Mouse (Mus musculus): ENCODE measurements at regions not wholly inside any gene's neighbourhood (a gene's known extent, or its start where the extent isn't known, plus 50 kb on each side); places are given as distances from the start of the nearest gene placed in this dataset.

DNA sequence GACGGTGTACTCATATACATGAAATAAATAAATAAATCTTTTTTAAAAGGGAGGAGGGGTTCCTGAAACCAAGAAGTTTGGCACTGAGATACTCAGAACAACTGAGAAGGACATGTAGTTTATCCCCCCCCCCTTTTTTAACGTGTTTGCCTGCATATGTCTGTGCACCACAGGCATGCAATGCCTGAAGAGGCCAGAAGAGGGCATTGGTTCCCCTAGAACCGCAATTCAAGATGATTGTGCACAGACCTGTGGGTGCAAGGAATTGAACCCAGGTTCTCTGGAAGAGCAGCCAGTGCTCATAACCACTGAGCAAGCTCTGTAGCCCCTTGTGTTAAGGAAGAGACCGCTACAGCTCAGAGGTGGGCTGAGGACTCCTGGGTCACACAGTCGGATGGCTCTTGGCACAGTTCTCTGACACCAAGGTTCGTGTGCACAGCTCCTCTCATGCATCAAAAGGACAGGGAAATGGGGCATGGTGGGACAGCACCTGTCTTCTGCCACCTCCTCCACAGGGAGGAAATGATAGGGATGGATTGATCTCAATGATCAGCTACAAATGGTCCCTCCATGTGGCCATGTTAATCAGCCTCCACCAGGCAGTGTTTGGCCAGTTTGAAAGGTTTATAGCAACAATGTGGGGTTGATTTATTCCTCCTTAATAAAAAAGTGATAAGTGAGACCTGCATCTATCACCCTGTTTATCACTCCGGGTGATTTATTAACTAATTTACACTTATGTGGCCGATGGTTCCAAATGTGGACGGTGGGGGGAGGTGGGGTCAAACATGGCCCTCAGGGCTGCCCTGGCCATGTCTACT is 58.5 kb upstream of the Top1 start:
- ATAC-seq: no peak

DNA sequence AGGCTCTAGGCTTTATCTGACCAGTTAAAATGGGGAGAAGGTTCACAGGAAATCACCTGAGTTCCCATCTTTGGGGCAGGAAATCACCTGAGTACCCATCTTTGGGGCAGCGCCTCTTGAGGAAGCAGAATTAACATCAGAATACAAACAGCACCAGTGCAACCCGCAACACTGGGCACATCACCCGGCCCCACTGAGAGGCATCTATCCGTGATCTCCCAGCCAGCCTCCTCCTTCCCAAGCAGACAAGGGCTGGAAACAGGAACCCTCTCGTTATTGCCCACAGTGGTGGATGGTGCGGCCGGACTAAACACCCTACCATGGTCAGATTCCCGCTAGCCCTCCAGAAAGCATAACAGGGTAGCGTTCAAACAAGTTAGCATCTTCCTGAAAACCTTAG is 57.3 kb upstream of the Top1 start:
- ATAC-seq: no peak

DNA sequence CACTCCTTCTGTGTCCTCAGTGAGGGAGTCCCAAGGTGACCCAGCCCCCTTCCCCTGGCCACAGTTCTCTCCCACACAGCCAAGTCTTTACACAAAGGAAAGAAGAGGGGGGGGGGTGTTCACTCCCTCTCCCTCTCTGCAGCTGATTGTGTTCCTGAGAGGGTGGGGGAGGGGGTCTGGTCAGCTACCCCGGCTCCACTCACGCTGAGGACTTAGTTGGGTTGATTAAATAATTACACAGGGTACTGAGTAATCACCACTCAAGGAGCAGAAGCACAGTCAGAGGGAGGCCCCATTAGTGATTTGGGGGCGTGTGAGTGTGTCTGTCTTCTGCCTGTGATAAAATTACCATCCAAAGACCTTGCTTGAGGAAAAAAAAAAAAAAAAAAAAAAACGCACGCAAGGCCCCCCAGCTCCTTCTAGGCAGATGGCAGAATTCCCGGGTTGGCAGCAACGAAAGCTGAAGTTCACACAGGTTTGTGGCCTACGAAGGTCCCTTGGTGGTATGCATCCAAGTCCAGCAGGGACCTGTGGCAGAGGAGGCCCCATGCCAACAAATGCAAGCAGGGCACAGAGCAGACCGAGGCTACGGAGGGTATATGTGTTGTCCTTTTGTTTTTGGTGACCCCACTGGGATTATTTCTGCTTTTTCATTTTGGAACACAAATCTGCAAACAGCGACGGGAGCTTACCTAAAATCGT is 55.3 kb upstream of the Top1 start:
- ATAC-seq: no peak

DNA sequence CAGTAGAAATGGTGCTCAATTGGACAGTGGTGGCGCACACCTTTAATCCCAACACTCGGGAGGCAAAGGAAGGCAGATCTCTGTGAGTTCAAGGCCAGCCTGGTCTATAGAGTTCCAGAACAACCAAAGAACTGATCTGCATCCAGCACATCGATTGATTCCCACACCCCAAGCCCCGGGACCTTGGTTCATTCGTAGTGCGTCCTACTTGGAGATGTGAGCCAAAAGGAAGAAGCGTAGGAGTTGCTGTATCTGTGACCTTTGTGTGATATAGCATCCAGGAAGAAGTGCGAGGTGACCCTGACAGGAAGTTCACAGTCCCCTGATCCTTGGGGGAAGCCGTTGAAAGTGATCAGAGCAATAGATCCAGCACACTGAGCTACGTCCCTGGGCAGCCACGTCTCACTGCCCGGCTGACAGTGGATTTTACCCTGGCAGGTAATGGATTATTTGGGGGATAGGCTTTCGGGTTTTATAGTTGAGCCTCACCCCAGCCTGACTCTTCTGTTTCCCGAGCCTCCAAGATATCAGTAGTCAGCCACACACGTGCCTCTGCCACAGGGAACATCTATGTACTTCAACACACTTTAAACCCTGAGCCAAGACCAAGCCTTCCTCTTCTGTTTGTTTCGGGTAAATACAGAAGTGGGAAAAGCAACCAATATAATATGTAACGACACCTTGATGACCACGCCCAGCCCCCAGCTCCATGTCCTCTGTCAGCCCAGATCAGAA is 54.1 kb upstream of the Top1 start:
- ATAC-seq: no peak

DNA sequence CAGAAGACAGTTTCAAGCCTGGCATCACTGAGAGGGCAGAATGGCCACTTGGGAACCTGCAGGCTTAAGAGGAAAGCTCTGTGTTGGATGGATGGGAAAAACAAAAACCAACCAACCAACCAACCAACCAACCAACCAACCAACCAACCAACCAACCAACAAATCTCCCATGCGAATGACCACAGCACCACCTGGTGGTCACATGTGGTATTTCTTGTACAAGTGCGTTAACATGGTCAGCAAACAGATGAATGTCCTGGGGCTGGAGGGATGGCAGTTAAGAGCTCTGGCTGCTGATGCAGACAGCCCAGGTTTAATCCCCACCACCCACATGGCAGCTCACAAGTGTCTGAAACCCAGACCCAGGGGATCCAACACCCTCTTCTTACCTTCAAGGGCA is 52.7 kb upstream of the Top1 start:
- no peak for ATAC-seq

Data from inflammation-experienced regulatory T-cells, adult 6 months (primary cell).